Mouse (Mus musculus) C2C12 (cell line): Measurements from ENCODE around the gene Efnb1.

Experiments
- CEBPB ChIP-seq: IDR thresholded peaks from one replicate; pipeline ENCODE4 v1.6.1; 2011; ENCODE audit warnings: low read depth, mild to moderate bottlenecking, control low read depth, moderate library complexity
- CTCF ChIP-seq: IDR thresholded peaks from one replicate; pipeline ENCODE4 v1.5.1; 2011; ENCODE audit not compliant: control insufficient read depth, insufficient read depth, insufficient read length
- MAX ChIP-seq: IDR thresholded peaks from one replicate; pipeline ENCODE4 v1.6.1; 2011; ENCODE audit warnings: mild to moderate bottlenecking, control low read depth

GRCm38 (mm10) chrX:99151434-99151833, 15.5 kb downstream of the Efnb1 start:
- TF ChIP-seq CTCF (no peak), CEBPB (no peak), MAX (no peak)
